Mouse (Mus musculus) left cerebral cortex, adult 2 months (tissue): ENCODE results near the gene Rnf130. TPM values are rescaled to one million over a fixed set of nuclear protein-coding genes. Genes with fewer than 3 reads are reported as not detected.

Experiments
- DNase-seq, 2 experiments: peaks; one replicate each; pipeline ENCODE4 v3.0.0; 2021 to 2022; ENCODE audit warnings: low spot score in 2 of 2, mixed read lengths in 1 of 2; ENCODE audit errors: extremely low spot score in 1 of 2
- H3K27ac ChIP-seq: fragments of 200-600 bp; 2 replicates; pipeline ENCODE4 v1.8.1; 2022
- H3K4me3 ChIP-seq: fragments of 200-600 bp; 2 replicates; pipeline ENCODE4 v1.8.1; 2022
- CTCF ChIP-seq: fragments of 200-600 bp; IDR thresholded peaks from 2 replicates; pipeline ENCODE4 v1.8.1; 2022; ENCODE audit warnings: antibody characterized with exemption, mild to moderate bottlenecking, moderate library complexity
- intact Hi-C: fragments of 180-260 bp; cut with DNase I; formaldehyde crosslinking; loops from one replicate; pipeline ENCODE4 v1.15.1; 2025
- microRNA-seq, 2 experiments: library from miRNA; unstranded; fragments of <30 nt; microRNA quantifications; one replicate each; pipeline ENCODE4 v1.2.0; 2021
- total RNA-seq, 2 experiments: library from RNA; stranded (reverse); gene quantifications; 2 replicates each; pipeline ENCODE4 v1.2.3; 2021

Gene Rnf130
- total RNA-seq, 2 experiments from 2014 or later = 91.9 to 95.4 TPM

DNA sequence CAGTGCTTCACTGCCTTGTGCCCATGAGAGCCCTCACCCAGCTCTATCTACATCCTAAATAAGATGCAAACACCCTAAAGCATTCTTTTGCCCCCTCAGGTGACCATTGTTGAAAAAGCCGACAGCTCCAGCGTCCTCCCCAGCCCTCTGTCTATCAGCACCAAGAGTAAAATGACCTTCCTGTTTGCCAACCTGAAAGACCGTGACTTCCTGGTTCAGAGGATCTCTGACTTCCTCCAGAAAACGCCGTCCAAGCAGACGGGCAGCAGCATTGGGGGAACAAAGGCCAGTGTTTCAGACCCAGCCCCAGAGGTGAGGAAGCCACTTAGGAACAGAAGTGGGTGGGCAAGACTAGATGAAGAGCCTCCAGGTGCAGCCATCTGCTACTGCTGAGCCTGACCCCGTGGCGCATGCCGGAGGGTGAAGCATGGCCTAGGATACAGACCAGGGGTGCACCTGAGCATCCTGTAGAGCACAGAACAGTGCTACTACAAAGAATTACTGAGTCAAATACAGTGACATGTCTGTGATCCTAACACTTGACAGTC lies 124.5 kb downstream of the Rnf130 start:
- intact Hi-C loops = no loop called here
- no peak overlapping the region for H3K27ac ChIP-seq
- TF ChIP-seq CTCF = no peak
- H3K4me3 ChIP-seq = no peak overlapping the region
- DNase-seq = no peak

DNA sequence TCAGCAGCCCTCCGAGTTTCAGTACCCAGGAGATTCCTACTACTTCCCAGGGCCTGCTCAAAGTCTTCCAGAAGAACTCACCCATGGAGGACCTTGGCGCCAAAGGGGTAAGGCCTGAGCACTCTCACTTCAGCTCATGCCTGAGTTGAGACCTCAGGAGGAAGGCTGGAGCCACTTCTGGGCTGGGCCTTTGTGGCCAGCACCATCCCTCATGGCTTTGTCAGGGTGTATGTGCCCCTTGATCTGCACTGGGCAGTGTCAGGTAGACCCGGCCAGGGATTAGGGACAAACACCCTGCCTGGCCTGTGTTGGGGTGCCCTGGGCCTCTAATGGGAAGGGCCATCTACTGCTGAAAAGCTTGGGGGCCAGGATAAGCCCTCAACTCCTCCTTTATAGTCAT lies 126.2 kb downstream of the Rnf130 start:
- Histone ChIP-seq H3K27ac (no peak overlapping the region), H3K4me3 (no peak overlapping the region)
- no peak for TF ChIP-seq CTCF
- DNase-seq = no peak
- intact Hi-C loops = no loop called here

DNA sequence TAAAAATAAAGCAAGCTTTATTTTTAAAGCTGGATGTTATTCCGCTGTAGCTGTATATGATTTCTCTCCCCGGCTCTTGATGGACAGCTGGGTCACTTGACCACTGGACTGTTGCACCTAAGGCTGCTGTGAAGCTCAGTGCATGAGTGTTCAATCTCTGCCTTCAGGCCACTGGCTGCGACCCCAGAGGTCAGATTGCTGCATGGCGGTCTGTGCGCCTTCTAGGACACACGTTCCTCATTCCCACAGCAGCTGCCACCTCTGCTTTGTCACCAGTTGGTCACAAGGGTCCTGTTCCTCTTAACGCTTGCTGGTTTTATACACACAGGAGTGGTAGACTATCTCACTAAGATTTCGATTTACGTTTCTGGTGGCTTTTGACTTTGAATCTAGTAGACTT lies 129.0 kb downstream of the Rnf130 start:
- no peak for DNase-seq
- TF ChIP-seq CTCF = no peak
- intact Hi-C loops = no loop called here

More for the DNA sequence above, 129.0 kb downstream of the Rnf130 start:
- H3K27ac ChIP-seq = no peak overlapping the region
- no peak overlapping the region for H3K4me3 ChIP-seq

Small RNA genes within 50 kb of the gene (microRNA-seq; reads per million reads assigned to microRNA genes)
- 62.6 to 125 reads per million in 2 experiments for gene Mir340

Other genes with a start within 250 kb of the Rnf130 start
- gene Gfpt2, start 231.2 kb upstream of the Rnf130 start, total RNA-seq = 10 to 100 TPM in 1 of 2 experiments, 1 to 10 TPM in 1; 6.2 to 11.4 TPM
- 100 to 1,000 TPM; 221 to 222 TPM for gene Mapk9, start 178.6 kb upstream of the Rnf130 start, total RNA-seq
- 10 to 100 TPM; 35.3 to 39.5 TPM for gene Rasgef1c, start 123.5 kb upstream of the Rnf130 start, total RNA-seq
- 100 to 1,000 TPM; 118 to 124 TPM for gene Tbc1d9b, start 106.0 kb downstream of the Rnf130 start, total RNA-seq
- 10 to 100 TPM; 13.3 to 14.2 TPM for gene Mrnip, start 149.1 kb downstream of the Rnf130 start, total RNA-seq
- gene Sqstm1, start 185.5 kb downstream of the Rnf130 start, total RNA-seq = 100 to 1,000 TPM; 474 to 490 TPM
- gene Mgat4b, start 185.5 kb downstream of the Rnf130 start, total RNA-seq = 10 to 100 TPM; 63.1 to 67.0 TPM
- gene Ltc4s, start 213.3 kb downstream of the Rnf130 start, total RNA-seq = 1 to 10 TPM; 5.9 to 8.7 TPM